Mouse (Mus musculus) testis, adult 2 months (tissue): ENCODE results near the gene Igsf9.

ENCODE experiments used
- CTCF ChIP-seq: fragments of 200-500 bp; IDR thresholded peaks from 2 replicates; pipeline ENCODE4 v1.5.1; 2012; ENCODE audit warnings: low read depth, mild to moderate bottlenecking, inconsistent platforms, low read length, moderate library complexity; ENCODE audit not compliant: control insufficient read depth, insufficient read depth, insufficient replicate concordance
- POLR2A ChIP-seq: fragments of 200-500 bp; IDR thresholded peaks from 2 replicates; pipeline ENCODE4 v1.6.1; 2012; ENCODE audit warnings: low read depth, mild to moderate bottlenecking, inconsistent platforms, low read length, moderate library complexity; ENCODE audit not compliant: control insufficient read depth

DNA sequence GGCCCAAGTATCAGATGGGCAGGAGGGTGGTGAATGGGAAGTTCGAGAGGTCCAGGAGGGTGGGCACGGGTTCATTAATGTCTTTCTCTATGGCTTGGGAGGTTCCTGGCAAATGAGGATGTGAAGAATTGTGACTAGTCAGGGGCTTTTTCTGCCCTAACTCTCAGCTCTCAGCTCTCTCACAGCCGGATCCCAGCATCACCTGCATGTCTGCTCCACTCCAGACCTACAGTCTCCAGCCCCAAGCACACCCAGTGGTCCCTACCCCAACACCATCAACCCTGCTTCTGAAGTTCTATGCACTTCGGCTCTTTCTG lies 32.6 kb downstream of the Igsf9 start:
- TF ChIP-seq CTCF (no peak), POLR2A (no peak)
